Mouse (Mus musculus): ENCODE results near the gene Rab34. TPM values are rescaled to one million over a fixed set of nuclear protein-coding genes. Genes with fewer than 3 reads are reported as not detected.

Gene Rab34
- total RNA-seq, 1 experiment from 2014 or later: 3.2 TPM

Other genes with a start within 250 kb of the Rab34 start
- gene Phf12, start 205.7 kb upstream of the Rab34 start, total RNA-seq (2017): 24.6 and 42.8 TPM in 2 replicates
- 7.1 and 12.3 TPM in 2 replicates for gene Dhrs13, start 156.2 kb upstream of the Rab34 start, total RNA-seq (2017)
- 40.9 and 46.3 TPM in 2 replicates for gene Flot2, start 150.5 kb upstream of the Rab34 start, total RNA-seq (2017)
- gene Eral1, start 108.0 kb upstream of the Rab34 start, total RNA-seq (2017): 28.3 and 28.5 TPM in 2 replicates
- gene Fam222b, start 93.8 kb upstream of the Rab34 start, total RNA-seq (2017): 3.2 and 5.6 TPM in 2 replicates
- gene Traf4, start 22.8 kb upstream of the Rab34 start, total RNA-seq (2017): 13.5 and 16.3 TPM in 2 replicates
- 4.6 and 4.8 TPM in 2 replicates for gene Nek8, start 11.8 kb upstream of the Rab34 start, total RNA-seq (2017)
- 4.7 and 5.2 TPM in 2 replicates for gene Tlcd1, start 11.7 kb upstream of the Rab34 start, total RNA-seq (2017)
- gene Rpl23a, start 4.8 kb upstream of the Rab34 start, total RNA-seq (2017): 3,301 and 3,769 TPM in 2 replicates
- 0.44 and 1.5 TPM in 2 replicates for gene Proca1, start 5.0 kb downstream of the Rab34 start, total RNA-seq (2017)
- 38.1 and 54.2 TPM in 2 replicates for gene Sdf2, start 57.3 kb downstream of the Rab34 start, total RNA-seq (2017)
- gene Supt6, start 57.6 kb downstream of the Rab34 start, total RNA-seq (2017): 45.6 and 51.3 TPM in 2 replicates
- 83.7 and 92.7 TPM in 2 replicates for gene 2610507B11Rik, start 73.3 kb downstream of the Rab34 start, total RNA-seq (2017)
- gene BC030499, start 102.4 kb downstream of the Rab34 start, total RNA-seq (2017): 0.38 TPM in 1 of 2 replicates, not detected in the other
- gene Spag5, start 113.1 kb downstream of the Rab34 start, total RNA-seq (2017): 39.9 and 49.1 TPM in 2 replicates
- gene Aldoc, start 134.5 kb downstream of the Rab34 start, total RNA-seq (2017): 6.6 and 8.7 TPM in 2 replicates
- 9.9 and 10.1 TPM in 2 replicates for gene Pigs, start 140.0 kb downstream of the Rab34 start, total RNA-seq (2017)
- gene Unc119, start 155.1 kb downstream of the Rab34 start, total RNA-seq (2017): 17.4 and 29.9 TPM in 2 replicates
- not detected in 2 replicates for gene Foxn1, start 198.1 kb downstream of the Rab34 start, total RNA-seq (2017)
- gene Slc13a2, start 233.8 kb downstream of the Rab34 start, total RNA-seq (2017): 0.13 TPM in 1 of 2 replicates, not detected in the other